Mouse (Mus musculus): Measurements from ENCODE around the gene Pip5kl1. TPM values are rescaled to one million over a fixed set of nuclear protein-coding genes. Genes with fewer than 3 reads are reported as not detected.

The Pip5kl1 gene
- polyA plus RNA-seq, 1 experiment: not detected

DNA sequence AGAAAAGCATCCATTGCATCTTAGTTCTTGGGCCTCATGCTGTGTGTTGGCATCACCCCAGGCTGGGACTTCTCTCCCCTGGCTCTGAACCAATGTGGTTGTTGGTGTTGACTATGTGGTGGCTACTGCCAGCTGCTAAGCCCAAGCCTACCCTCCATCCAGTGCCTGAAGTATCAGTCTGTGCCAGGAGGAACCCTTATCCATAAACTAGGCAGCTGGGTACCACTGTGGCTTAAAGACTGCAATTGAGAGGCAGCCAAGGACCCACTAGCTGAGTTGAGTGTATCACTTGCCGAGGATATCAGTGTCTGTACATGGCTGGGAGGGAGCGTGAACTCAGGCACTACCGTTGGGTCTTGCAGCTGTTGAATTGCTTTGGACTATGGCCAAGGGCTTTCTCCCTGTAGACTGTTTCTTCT, 31.6 kb upstream of the Pip5kl1 start:
- no peaks in the 10 kb centered on the region for H3K36me3 ChIP-seq (ENCODE audit: control insufficient read depth)
- H3K4me1 ChIP-seq (ENCODE audit: control insufficient read depth): no peaks in the 10 kb centered on the region
- H3K27me3 ChIP-seq (ENCODE audit: control insufficient read depth): peaks cover 17% of the 10 kb centered on the region
- H3K9me3 ChIP-seq (ENCODE audit: control insufficient read depth, low read length): no peaks in the 10 kb centered on the region
- H3K4me3 ChIP-seq (replicated peaks): no peak overlapping the region
- TF ChIP-seq TAL1 (IDR thresholded peaks at IDR 0.05; ENCODE audit: low read length) (no peak), GATA1 (IDR thresholded peaks at IDR 0.05; ENCODE audit: low read length) (no peak)

DNA sequence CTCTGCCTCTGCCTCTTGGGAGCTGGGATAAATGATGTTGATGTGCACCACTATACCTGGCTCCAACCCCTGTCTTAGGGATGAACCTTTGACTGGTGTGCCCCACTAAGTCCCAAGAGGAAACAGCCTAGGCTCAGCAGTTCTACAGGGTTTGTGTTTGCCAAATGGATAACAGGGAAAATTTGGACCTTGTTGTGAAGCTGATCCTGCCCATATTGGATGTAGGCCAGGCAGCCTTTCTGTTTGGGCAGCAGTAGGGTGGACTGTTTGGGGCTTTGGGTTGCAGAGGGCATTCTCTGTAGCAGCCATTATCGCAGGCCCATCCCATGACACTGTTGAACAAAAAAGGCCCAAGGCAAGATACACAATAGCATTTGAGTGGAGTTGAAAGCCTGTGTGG, 27.6 kb upstream of the Pip5kl1 start:
- no peaks in the 10 kb centered on the region for H3K9me3 ChIP-seq (ENCODE audit: control insufficient read depth, low read length)
- no peaks in the 10 kb centered on the region for H3K4me1 ChIP-seq (ENCODE audit: control insufficient read depth)
- no peak for TF ChIP-seq TAL1 (IDR thresholded peaks at IDR 0.05; ENCODE audit: low read length)
- no peak for TF ChIP-seq GATA1 (IDR thresholded peaks at IDR 0.05; ENCODE audit: low read length)
- H3K27me3 ChIP-seq (ENCODE audit: control insufficient read depth): no peaks in the 10 kb centered on the region
- H3K4me3 ChIP-seq (replicated peaks): no peak overlapping the region
- H3K36me3 ChIP-seq (ENCODE audit: control insufficient read depth): no peaks in the 10 kb centered on the region

DNA sequence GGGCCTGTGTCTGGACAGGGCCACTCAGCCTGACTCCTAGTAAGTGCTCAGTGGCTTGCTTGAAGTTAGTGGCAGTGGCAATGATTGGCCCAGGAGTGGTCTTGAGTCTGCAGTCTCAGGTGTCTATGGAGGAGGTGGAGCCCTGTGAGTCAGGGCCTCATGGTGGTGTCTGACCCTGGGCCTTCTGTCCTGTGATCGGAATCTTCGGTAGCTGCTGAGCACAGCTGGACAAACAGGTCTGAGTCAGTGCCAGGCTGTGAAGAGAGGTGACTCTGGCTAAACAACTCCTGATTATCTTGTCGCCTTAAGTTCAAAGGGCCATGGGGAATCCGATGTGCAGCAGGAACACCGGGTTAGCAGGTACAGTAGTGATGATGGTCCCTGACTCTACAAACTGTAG, 27.2 kb upstream of the Pip5kl1 start:
- no peaks in the 10 kb centered on the region for H3K36me3 ChIP-seq (ENCODE audit: control insufficient read depth)

DNA sequence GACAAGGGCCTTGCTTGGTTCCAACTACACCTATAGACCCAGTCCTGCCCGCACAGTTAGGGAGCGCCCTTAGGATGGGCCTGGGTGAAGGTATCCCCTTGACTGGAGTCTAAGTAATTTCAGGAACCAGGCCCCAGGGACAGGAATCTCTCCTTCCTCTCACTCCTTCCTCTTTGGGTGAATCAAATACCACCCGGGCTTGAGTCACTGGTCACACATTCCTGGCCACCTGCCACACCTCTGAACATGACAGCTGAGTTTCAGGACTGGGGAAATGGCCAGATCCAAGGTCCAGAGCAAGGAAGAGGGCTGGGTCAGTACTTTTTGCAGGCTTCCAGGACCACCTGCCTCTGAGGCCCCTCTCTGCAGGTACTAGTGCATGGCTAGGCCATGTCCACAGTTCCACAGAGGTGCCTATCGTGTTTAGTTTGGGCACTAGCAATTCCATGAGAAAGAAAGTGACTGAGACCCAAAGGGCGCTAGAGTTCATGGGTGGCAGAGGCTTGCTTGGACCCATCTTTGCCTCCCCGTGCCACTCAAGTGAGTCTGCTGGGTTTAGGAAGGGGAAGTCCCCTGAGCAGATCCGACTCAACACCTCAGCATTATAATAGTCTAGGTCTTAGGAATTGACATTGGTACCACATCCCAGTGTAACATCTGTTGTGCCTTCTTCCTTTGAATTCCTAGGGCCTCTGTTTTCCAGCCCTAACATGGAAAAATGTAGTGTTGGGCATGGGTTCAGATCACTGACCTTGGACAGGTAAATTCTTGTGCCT, 26.4 kb upstream of the Pip5kl1 start:
- Histone ChIP-seq H3K4me3 (replicated peaks) (no peak overlapping the region), H3K36me3 (ENCODE audit: control insufficient read depth) (no peaks in the 10 kb centered on the region), H3K9me3 (ENCODE audit: control insufficient read depth, low read length) (no peaks in the 10 kb centered on the region), H3K4me1 (ENCODE audit: control insufficient read depth) (no peaks in the 10 kb centered on the region), H3K27me3 (ENCODE audit: control insufficient read depth) (no peaks in the 10 kb centered on the region)
- TF ChIP-seq GATA1 (IDR thresholded peaks at IDR 0.05; ENCODE audit: low read length) (no peak), TAL1 (IDR thresholded peaks at IDR 0.05; ENCODE audit: low read length) (no peak)

More for the DNA sequence above, 27.2 kb upstream of the Pip5kl1 start:
- Histone ChIP-seq H3K4me1 (ENCODE audit: control insufficient read depth) (no peaks in the 10 kb centered on the region), H3K4me3 (replicated peaks) (no peak overlapping the region), H3K27me3 (ENCODE audit: control insufficient read depth) (no peaks in the 10 kb centered on the region), H3K9me3 (ENCODE audit: control insufficient read depth, low read length) (no peaks in the 10 kb centered on the region)
- TF ChIP-seq TAL1 (IDR thresholded peaks at IDR 0.05; ENCODE audit: low read length) (no peak), GATA1 (IDR thresholded peaks at IDR 0.05; ENCODE audit: low read length) (no peak)

DNA sequence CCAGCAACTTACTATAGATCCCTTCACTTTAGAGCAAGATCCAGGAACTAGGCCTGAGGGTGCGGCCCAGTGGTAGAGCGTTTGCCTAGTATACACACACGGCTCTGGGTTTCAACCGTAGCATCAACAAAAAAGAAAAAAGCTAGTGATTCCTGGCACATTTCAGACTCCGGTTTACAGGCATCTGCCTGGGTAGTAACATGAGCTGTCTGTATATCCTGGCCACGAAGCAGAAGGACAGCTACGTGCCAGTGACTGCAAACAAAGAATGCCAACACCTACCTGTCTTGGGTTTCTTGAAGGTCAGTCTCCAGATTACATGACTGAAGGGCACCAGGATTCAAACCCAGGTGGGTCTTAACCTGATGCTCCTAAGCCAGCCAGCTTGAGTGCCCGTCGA, 25.4 kb upstream of the Pip5kl1 start:
- TF ChIP-seq GATA1 (IDR thresholded peaks at IDR 0.05; ENCODE audit: low read length) (no peak), TAL1 (IDR thresholded peaks at IDR 0.05; ENCODE audit: low read length) (no peak)
- no peaks in the 10 kb centered on the region for H3K9me3 ChIP-seq (ENCODE audit: control insufficient read depth, low read length)
- peaks cover 2% of the 10 kb centered on the region; the same call in 1 of the 2 replicates for H3K4me1 ChIP-seq (ENCODE audit: control insufficient read depth)
- H3K4me3 ChIP-seq (replicated peaks): no peak overlapping the region
- no peaks in the 10 kb centered on the region for H3K27me3 ChIP-seq (ENCODE audit: control insufficient read depth)
- no peaks in the 10 kb centered on the region for H3K36me3 ChIP-seq (ENCODE audit: control insufficient read depth)

DNA sequence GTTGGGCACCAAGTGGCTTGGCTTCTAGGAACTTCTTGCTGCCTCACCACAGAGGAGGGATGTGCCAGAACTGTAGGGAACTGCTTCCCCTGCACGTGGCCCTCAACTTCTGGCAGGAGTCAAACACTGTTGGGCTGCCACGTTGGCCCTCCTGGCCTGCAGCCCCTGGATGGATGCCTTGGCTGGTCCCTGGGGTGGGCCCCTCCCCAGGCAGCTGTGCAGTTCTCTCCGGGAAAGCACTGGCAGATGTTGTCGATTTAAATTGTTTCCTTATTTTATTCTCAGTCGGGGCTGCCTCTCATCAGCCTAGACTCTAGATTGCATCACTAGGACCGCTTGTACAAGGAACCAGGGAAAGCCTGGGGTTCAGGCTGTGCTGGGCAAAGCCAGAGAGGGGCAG, 24.8 kb upstream of the Pip5kl1 start:
- no peaks in the 10 kb centered on the region for H3K36me3 ChIP-seq (ENCODE audit: control insufficient read depth)
- no peaks in the 10 kb centered on the region for H3K9me3 ChIP-seq (ENCODE audit: control insufficient read depth, low read length)
- H3K27me3 ChIP-seq (ENCODE audit: control insufficient read depth): no peaks in the 10 kb centered on the region
- H3K4me3 ChIP-seq (replicated peaks): no peak overlapping the region
- no peak for TF ChIP-seq GATA1 (IDR thresholded peaks at IDR 0.05; ENCODE audit: low read length)
- peaks cover 2% of the 10 kb centered on the region; the same call in 1 of the 2 replicates for H3K4me1 ChIP-seq (ENCODE audit: control insufficient read depth)

DNA sequence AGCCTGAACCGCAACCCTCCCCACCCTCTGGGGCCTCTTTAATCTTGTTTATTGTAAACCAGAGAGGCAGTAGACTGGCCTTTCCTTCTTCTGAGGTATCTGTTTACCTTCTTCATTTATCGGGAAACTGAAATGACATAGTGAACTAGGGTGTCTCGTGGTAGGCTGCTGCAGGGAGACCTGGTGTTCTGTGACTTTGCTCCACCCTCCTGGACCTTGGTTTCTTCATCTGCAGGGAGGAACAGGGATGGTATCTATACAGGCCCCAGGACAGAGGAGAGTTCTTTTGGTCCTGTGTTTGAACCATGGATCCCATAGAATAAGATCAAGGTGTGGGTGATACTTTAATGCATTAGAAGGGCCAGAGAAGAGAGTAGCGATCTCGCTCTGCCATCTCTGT, 23.4 kb upstream of the Pip5kl1 start:
- Histone ChIP-seq H3K9me3 (ENCODE audit: control insufficient read depth, low read length) (no peaks in the 10 kb centered on the region), H3K4me1 (ENCODE audit: control insufficient read depth) (peaks cover 2% of the 10 kb centered on the region; the same call in 1 of the 2 replicates), H3K27me3 (ENCODE audit: control insufficient read depth) (no peaks in the 10 kb centered on the region), H3K4me3 (replicated peaks) (no peak overlapping the region), H3K36me3 (ENCODE audit: control insufficient read depth) (no peaks in the 10 kb centered on the region)
- TF ChIP-seq GATA1 (IDR thresholded peaks at IDR 0.05; ENCODE audit: low read length) (no peak), TAL1 (IDR thresholded peaks at IDR 0.05; ENCODE audit: low read length) (no peak)

DNA sequence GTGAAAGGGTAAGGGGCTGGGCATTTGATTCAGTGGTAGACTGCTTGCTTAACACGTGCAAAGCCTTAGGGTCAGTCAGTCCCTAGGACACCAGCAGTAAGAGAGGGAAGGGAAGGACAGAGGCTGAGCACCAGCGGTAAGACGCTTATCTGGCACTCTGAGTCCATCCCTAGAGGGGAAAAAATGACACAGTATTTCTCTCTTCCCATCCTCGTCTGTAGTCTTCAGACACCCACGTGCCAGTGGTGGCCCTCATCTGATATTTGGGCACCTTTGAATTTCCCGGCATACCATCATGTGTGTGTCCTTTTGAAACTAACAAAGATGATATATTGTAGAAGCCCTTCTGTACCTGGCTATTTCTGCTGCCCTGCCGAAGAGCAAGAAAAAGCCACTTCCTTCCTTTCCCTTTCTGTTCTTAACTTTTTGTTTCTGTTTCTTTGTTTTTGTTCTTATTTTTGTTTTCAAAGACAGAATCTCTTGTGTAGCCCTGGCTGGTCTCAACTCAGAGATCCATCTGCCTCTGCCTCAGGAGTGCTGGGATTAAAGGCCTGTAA, 20.9 kb upstream of the Pip5kl1 start:
- Histone ChIP-seq H3K4me3 (replicated peaks) (no peak overlapping the region), H3K27me3 (ENCODE audit: control insufficient read depth) (no peaks in the 10 kb centered on the region), H3K4me1 (ENCODE audit: control insufficient read depth) (peaks cover 2% of the 10 kb centered on the region; the same call in 1 of the 2 replicates), H3K36me3 (ENCODE audit: control insufficient read depth) (no peaks in the 10 kb centered on the region), H3K9me3 (ENCODE audit: control insufficient read depth, low read length) (no peaks in the 10 kb centered on the region)
- no peak for TF ChIP-seq TAL1 (IDR thresholded peaks at IDR 0.05; ENCODE audit: low read length)
- TF ChIP-seq GATA1 (IDR thresholded peaks at IDR 0.05; ENCODE audit: low read length): no peak

DNA sequence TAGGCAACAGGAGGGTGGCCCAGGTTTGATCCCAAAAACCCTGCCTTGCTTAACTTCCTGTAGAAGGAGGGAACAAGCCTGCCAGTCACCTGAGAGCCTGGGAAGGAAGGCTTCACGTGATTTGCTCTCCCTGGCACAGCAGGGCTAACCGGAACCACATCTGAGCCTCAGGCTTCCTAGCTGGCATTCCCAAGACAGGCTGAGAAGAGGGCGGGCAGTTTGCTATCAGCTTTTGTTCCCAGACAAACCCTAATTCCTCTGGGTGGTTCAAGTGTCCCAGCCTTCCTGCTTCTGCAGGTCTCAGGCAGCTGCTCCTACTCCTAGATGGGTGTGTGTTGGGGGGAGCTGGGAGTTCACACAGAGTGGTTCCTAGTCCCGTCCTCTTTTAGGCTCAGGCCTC, 19.1 kb upstream of the Pip5kl1 start:
- H3K27me3 ChIP-seq (ENCODE audit: control insufficient read depth): no peaks in the 10 kb centered on the region
- TF ChIP-seq TAL1 (IDR thresholded peaks at IDR 0.05; ENCODE audit: low read length): no peak
- TF ChIP-seq GATA1 (IDR thresholded peaks at IDR 0.05; ENCODE audit: low read length): no peak
- no peaks in the 10 kb centered on the region for H3K36me3 ChIP-seq (ENCODE audit: control insufficient read depth)

More for the DNA sequence above, 19.1 kb upstream of the Pip5kl1 start:
- Histone ChIP-seq H3K4me1 (ENCODE audit: control insufficient read depth) (peaks cover 11% of the 10 kb centered on the region), H3K9me3 (ENCODE audit: control insufficient read depth, low read length) (no peaks in the 10 kb centered on the region), H3K4me3 (replicated peaks) (no peak overlapping the region)
